Mouse (Mus musculus) CH12.LX (cell line): ENCODE measurements at regions not wholly inside any gene's neighbourhood (a gene's known extent, or its start where the extent isn't known, plus 50 kb on each side); places are given as distances from the start of the nearest gene placed in this dataset.

Experiments used
- DNase-seq: peaks from one replicate; pipeline ENCODE4 v3.0.0-alpha.2; 2013; ENCODE audit errors: extremely low read depth
- H3K27ac ChIP-seq: 2 replicates; pipeline ENCODE4 v1.5.1; 2012; ENCODE audit warnings: low read depth, mild to moderate bottlenecking, control low read depth, moderate library complexity; ENCODE audit not compliant: insufficient read depth
- H3K27me3 ChIP-seq: replicated peaks from 2 replicates; pipeline ENCODE3; 2012; ENCODE audit warnings: inconsistent platforms
- H3K36me3 ChIP-seq, 2 experiments: replicated peaks in 1 of 2; 2 replicates each; pipeline versions ENCODE3 to v1.6.1; 2012; ENCODE audit warnings: inconsistent platforms in 1 of 2, low read length in 1 of 2, mild to moderate bottlenecking in 1 of 2, mixed read lengths in 1 of 2, moderate library complexity in 1 of 2; ENCODE audit not compliant: control insufficient read depth in 1 of 2, insufficient read depth in 1 of 2
- H3K4me1 ChIP-seq, 2 experiments: 2 replicates each; pipeline ENCODE4 v1.6.1; 2012; ENCODE audit warnings: inconsistent platforms in 1 of 2, moderate library complexity in 1 of 2; ENCODE audit not compliant: insufficient read depth in 2 of 2, control insufficient read depth in 1 of 2
- H3K4me2 ChIP-seq: 2 replicates; pipeline ENCODE4 v1.6.1; 2012; ENCODE audit warnings: low read depth, mild to moderate bottlenecking, control low read depth; ENCODE audit not compliant: poor library complexity, insufficient read depth, severe bottlenecking
- H3K4me3 ChIP-seq, 3 experiments: fragments of 150-350 bp in 1 of 3; sonication (generic) in 1 of 3; replicated peaks in 1 of 3; 2 replicates each; pipeline versions ENCODE3 to v1.5.1; 2011 to 2012; ENCODE audit warnings: low read depth in 2 of 3, low read length in 2 of 3, mild to moderate bottlenecking in 2 of 3, moderate library complexity in 2 of 3, control low read depth in 1 of 3, improper control_type of control experiment in 1 of 3, inconsistent platforms in 1 of 3, mixed read lengths in 1 of 3; ENCODE audit not compliant: poor library complexity in 1 of 3
- H3K79me2 ChIP-seq: replicated peaks from 2 replicates; pipeline ENCODE4 v1.6.1; 2012; ENCODE audit warnings: mild to moderate bottlenecking, moderate library complexity; ENCODE audit not compliant: control insufficient read depth, poor library complexity, insufficient read depth, severe bottlenecking; ENCODE audit errors: extremely low read depth
- H3K9ac ChIP-seq: 2 replicates; pipeline ENCODE4 v1.6.1; 2012; ENCODE audit warnings: low read depth, mild to moderate bottlenecking, control low read depth, moderate library complexity; ENCODE audit not compliant: insufficient read depth
- H3K9me3 ChIP-seq: replicated peaks from 2 replicates; pipeline ENCODE3; 2012; ENCODE audit warnings: low read length, inconsistent platforms, mixed read lengths
- BHLHE40 ChIP-seq: IDR thresholded peaks from 2 replicates; pipeline ENCODE4 v1.6.1; 2011; ENCODE audit warnings: mild to moderate bottlenecking, low read depth, low read length, improper control_type of control experiment
- CHD1 ChIP-seq: IDR thresholded peaks from 2 replicates; pipeline ENCODE4 v1.6.1; 2012; ENCODE audit warnings: low read depth, low read length, improper control_type of control experiment, inconsistent platforms
- CTCF ChIP-seq, 2 experiments: IDR thresholded peaks in 1 of 2; conservative IDR thresholded peaks in 1 of 2; 2 replicates each; pipeline ENCODE4 v1.5.1; 2011 to 2012; ENCODE audit warnings: low read depth in 2 of 2, low read length in 2 of 2, improper control_type of control experiment in 1 of 2, inconsistent platforms in 1 of 2, mild to moderate bottlenecking in 1 of 2, moderate library complexity in 1 of 2
- E2F4 ChIP-seq: IDR thresholded peaks from 2 replicates; pipeline ENCODE4 v1.6.1; 2011; ENCODE audit warnings: low read depth, low read length, improper control_type of control experiment; ENCODE audit not compliant: insufficient replicate concordance
- ELF1 ChIP-seq: IDR thresholded peaks from 2 replicates; pipeline ENCODE4 v1.6.1; 2014; ENCODE audit warnings: low read depth, mild to moderate bottlenecking, inconsistent platforms, low read length, improper control_type of control experiment
- ETS1 ChIP-seq: conservative IDR thresholded peaks from 2 replicates; pipeline ENCODE4 v1.6.1; 2012; ENCODE audit warnings: low read depth, mild to moderate bottlenecking, inconsistent platforms, low read length, improper control_type of control experiment, moderate library complexity
- JUND ChIP-seq: conservative IDR thresholded peaks from 2 replicates; pipeline ENCODE4 v1.6.1; 2011; ENCODE audit warnings: low read depth, low read length, improper control_type of control experiment
- MAFK ChIP-seq: IDR thresholded peaks from 2 replicates; pipeline ENCODE4 v1.6.1; 2011; ENCODE audit warnings: low read length, improper control_type of control experiment; ENCODE audit not compliant: insufficient replicate concordance
- MAZ ChIP-seq: IDR thresholded peaks from 2 replicates; pipeline ENCODE4 v1.6.1; 2012; ENCODE audit warnings: low read depth, mild to moderate bottlenecking, inconsistent platforms, low read length, improper control_type of control experiment, moderate library complexity
- MEF2A ChIP-seq: IDR thresholded peaks from 2 replicates; pipeline ENCODE4 v1.6.1; 2014; ENCODE audit warnings: low read depth, mild to moderate bottlenecking, inconsistent platforms, low read length, improper control_type of control experiment, borderline replicate concordance
- MYC ChIP-seq: IDR thresholded peaks from 2 replicates; pipeline ENCODE4 v1.6.1; 2011; ENCODE audit warnings: low read depth, mild to moderate bottlenecking, improper control_type of control experiment, low read length
- PAX5 ChIP-seq: IDR thresholded peaks from 2 replicates; pipeline ENCODE4 v1.6.1; 2012; ENCODE audit warnings: low read length, inconsistent platforms, mixed read lengths
- POLR2AphosphoS2 ChIP-seq: IDR thresholded peaks from 2 replicates; pipeline ENCODE4 v1.6.1; 2011; ENCODE audit warnings: low read depth, low read length, improper control_type of control experiment
- RCOR1 ChIP-seq: conservative IDR thresholded peaks from 2 replicates; pipeline ENCODE4 v1.6.1; 2012; ENCODE audit warnings: low read depth, mild to moderate bottlenecking, inconsistent platforms, low read length, improper control_type of control experiment
- SIN3A ChIP-seq: IDR thresholded peaks from 2 replicates; pipeline ENCODE4 v1.6.1; 2012; ENCODE audit warnings: low read length, improper control_type of control experiment, inconsistent platforms
- SMC3 ChIP-seq: IDR thresholded peaks from 2 replicates; pipeline ENCODE4 v1.6.1; 2011; ENCODE audit warnings: low read depth, low read length, improper control_type of control experiment
- TBP ChIP-seq: conservative IDR thresholded peaks from 2 replicates; pipeline ENCODE4 v1.6.1; 2011; ENCODE audit warnings: low read depth, low read length, improper control_type of control experiment
- USF1 ChIP-seq: IDR thresholded peaks from 2 replicates; pipeline ENCODE4 v1.6.1; 2014; ENCODE audit warnings: low read depth, mild to moderate bottlenecking, inconsistent platforms, low read length, improper control_type of control experiment
- ZC3H11A ChIP-seq: IDR thresholded peaks from 2 replicates; pipeline ENCODE4 v1.6.1; 2012; ENCODE audit warnings: low read depth, mild to moderate bottlenecking, inconsistent platforms, low read length, improper control_type of control experiment
- ZKSCAN1 ChIP-seq: IDR thresholded peaks from 2 replicates; pipeline ENCODE4 v1.6.1; 2012; ENCODE audit warnings: low read depth, inconsistent platforms, low read length, improper control_type of control experiment, borderline replicate concordance
- ZMIZ1 ChIP-seq: IDR thresholded peaks from 2 replicates; pipeline ENCODE4 v1.6.1; 2012; ENCODE audit warnings: low read depth, mild to moderate bottlenecking, inconsistent platforms, low read length, improper control_type of control experiment
- ZNF384 ChIP-seq: IDR thresholded peaks from 2 replicates; pipeline ENCODE4 v1.6.1; 2012; ENCODE audit warnings: low read depth, low read length, improper control_type of control experiment, inconsistent platforms
- dilution Hi-C: fragments of 300-500 bp; cut with MboI; formaldehyde crosslinking; loops from 2 replicates; pipeline ENCODE4 v1.14.3; 2020; ENCODE audit warnings: low sequenced_read_pairs; ENCODE audit not compliant: extremely low pct_unique_long_range_greater_than_20kb, extremely low pct_ligation_motif_present
- in situ Hi-C: fragments of 300-500 bp; cut with MboI; formaldehyde crosslinking; loops from 3 replicates; pipeline ENCODE4 v1.14.3; 2019; ENCODE audit warnings: low sequenced_read_pairs, low pct_ligation_motif_present, low pct_unique_long_range_greater_than_20kb, mixed read lengths

DNA sequence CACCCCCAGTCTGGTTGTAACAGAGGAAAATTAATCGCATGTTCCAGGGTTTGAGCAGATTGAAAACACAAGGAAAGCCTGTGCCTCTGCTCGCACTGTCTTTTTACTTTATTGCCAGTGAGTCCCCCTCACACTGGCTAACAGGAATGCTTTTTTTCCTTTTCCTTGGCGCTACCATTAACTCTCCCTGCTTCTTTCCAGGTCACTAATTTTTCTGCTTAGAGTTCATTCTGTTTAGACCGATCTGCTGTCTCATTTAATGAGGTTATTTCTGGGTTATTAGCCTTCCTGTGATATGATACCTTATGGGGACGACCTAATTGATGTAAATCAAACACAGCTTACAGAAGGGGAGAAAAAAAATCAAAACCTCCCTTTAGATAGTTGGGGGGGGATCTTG is 429.0 kb upstream of the Tshz3 start:
- TF ChIP-seq TBP (no peak), BHLHE40 (no peak), POLR2AphosphoS2 (no peak), MYC (no peak), PAX5 (no peak), ZMIZ1 (no peak), ZKSCAN1 (no peak), SMC3 (no peak), JUND (no peak), RCOR1 (no peak), ELF1 (no peak), MAFK (no peak), ZNF384 (no peak), USF1 (no peak), ETS1 (no peak), CTCF (conservative IDR thresholded peaks at IDR 0.05 in 1 of 2, IDR thresholded peaks at IDR 0.05 in 1 of 2; ENCODE audit: low read depth in 2 of 2, low read length in 2 of 2) (no peak), SIN3A (no peak), MEF2A (no peak), E2F4 (no peak), ZC3H11A (no peak)
- no peak for DNase-seq
- Histone ChIP-seq H3K9ac (no peak overlapping the region), H3K4me3 (no peak overlapping the region), H3K4me2 (no peak overlapping the region), H3K9me3 (peaks cover 72% of the 10 kb centered on the region), H3K79me2 (no peaks in the 10 kb centered on the region), H3K4me1 (no peaks in the 10 kb centered on the region), H3K27me3 (no peaks in the 10 kb centered on the region), H3K27ac (no peak overlapping the region), H3K36me3 (no peaks in the 10 kb centered on the region)
- in situ Hi-C loops, result no loop called here
- dilution Hi-C loops, result no loop called here

DNA sequence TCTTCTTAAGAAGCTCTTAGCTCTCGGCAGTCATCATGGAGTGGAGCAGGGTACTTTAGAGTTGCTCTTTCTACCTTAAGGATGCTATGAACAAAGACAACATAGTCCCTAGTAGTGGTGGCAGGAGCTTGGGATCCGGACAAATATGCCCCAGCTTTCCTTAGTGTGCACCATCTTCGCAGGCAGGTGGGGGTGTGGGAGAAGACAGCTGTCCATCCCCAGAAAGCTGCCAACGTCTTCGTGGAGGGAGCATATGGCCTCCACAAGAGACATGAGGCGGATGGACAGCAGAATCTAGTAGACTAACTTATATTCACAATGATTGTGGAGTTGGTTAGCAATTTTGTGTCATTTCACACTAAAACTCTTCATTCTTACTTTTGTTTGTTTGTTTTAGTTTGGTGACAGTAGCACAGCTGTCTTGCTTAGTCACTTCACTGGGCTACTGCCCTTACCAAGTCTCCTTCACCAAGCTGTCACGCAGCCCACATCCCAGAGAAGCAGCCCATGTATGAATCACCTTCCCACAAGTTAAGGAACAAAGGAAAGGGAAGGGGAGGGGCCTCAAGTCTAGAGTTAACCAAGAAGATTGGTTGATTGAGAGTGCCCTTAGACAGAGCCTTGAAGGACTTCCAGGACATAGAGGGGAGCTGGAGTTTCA is 432.6 kb upstream of the Tshz3 start:
- in situ Hi-C loops, result no loop called here
- no peak for TF ChIP-seq ZC3H11A
- TF ChIP-seq MAZ, result no peak
- no peak for TF ChIP-seq CHD1
- H3K4me1 ChIP-seq, result no peaks in the 10 kb centered on the region
- H3K36me3 ChIP-seq, result no peaks in the 10 kb centered on the region
- no peak overlapping the region for H3K27ac ChIP-seq
- H3K9ac ChIP-seq, result no peak overlapping the region
- peaks cover 82% of the 10 kb centered on the region for H3K9me3 ChIP-seq
- no peak overlapping the region for H3K4me3 ChIP-seq
- dilution Hi-C loops, result no loop called here
- H3K27me3 ChIP-seq, result no peaks in the 10 kb centered on the region
- no peak overlapping the region for H3K4me2 ChIP-seq
- DNase-seq, result no peak
- no peaks in the 10 kb centered on the region for H3K79me2 ChIP-seq
